Mouse (Mus musculus) kidney, postnatal 10 days (tissue): Measurements from ENCODE around the gene Bst1.

Experiments used
- DNase-seq: peaks from one replicate; pipeline ENCODE4 v3.0.0; 2021; ENCODE audit warnings: mixed read lengths

Bst1 gene

DNA sequence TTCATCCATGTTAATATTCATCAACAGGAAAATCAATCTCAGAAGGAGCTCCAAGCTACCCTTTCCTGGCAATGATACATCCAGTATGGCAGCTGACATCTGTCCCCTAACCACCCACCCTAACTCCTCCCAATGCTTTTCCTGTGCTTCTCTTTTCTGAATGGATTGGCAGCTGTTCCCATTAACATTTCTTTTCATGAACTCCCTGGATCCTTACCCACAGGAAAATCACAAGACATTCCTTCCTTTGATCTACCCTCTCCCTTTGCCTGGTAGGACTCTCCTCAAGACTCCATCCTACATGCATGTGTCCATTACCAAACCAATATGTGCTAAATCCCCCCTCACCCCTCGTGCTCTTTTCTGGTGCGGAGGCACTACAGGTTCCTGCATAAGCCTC, 4.1 kb upstream of the Bst1 start:
- DNase-seq = no peak

DNA sequence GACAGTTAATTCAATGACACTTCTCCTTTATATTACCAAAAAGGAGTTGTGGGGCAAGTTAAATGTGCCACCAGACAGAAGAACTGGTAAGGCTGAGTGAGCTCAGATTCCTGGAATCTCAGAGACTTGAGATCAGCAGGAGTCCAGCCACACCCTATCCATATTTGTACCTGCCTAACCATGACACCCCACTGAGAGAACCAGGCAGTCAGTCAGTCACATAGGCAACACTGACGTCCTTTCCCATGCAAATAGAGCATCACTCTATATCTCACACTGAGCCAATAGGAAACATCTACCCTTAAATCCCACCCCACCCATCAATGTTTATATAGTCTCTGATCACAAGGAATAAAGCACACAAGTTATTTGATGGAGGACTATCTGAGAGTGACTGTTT, 2.9 kb upstream of the Bst1 start:
- DNase-seq = no peak

DNA sequence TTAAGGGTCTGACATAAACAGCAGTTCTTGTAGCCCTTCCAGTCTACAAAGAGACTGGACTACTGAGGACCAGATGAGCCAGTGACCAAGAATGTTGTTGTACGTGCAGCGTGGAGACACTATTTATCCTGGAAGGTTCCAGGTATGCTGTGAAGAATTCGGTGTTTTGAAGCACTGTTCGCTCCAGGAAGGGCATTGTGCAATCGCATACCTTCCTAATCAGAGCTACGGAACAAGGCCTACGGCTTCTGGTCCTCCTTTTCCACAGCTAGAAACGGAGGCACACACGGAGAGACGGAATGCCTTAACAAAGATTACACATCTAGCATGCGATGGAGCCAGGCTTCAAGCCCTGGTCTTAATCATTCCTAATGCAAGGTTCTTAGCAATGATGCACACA, 2.1 kb downstream of the Bst1 start:
- no peak for DNase-seq

DNA sequence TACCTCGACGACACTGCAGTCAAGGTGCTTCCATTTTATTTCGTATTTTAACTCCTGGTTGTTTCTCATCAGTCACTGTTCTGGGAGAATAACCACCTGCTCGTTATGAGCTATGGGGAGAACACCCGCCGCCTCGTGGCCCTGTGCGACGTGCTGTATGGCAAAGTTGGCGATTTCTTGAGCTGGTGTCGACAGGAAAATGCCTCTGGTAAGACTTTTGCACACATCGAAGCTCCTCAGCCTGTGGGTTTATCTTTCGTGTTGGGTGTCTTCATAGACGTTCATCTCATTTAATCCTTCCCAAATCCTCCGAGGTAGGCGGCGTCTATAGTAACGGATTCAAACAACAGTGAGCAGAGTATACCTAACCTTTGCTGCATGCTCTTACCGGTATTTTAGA, 2.9 kb downstream of the Bst1 start, which contains the start of gene Fbxl5:
Gene Fbxl5 (minus strand): TSS at position 101 of the 400 bp plus-strand sequence.
- no peak for DNase-seq

DNA sequence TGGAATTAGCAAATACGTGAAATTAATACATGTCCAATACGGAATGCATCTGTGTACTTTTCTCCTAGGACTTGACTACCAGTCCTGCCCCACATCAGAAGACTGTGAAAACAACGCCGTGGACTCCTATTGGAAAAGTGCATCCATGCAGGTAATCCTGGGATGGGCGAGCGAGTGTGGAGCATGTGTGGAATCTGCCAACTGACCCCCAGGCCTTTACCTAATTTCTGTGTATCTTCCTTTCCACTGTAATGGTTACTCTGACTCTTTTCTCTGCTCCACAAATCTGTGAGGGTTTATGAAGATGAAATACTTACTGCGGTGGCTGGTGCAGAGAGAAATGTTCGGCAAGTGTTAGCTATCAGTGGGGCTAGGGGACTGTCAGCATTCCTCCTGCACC, 3.5 kb downstream of the Bst1 start:
- DNase-seq = no peak

DNA sequence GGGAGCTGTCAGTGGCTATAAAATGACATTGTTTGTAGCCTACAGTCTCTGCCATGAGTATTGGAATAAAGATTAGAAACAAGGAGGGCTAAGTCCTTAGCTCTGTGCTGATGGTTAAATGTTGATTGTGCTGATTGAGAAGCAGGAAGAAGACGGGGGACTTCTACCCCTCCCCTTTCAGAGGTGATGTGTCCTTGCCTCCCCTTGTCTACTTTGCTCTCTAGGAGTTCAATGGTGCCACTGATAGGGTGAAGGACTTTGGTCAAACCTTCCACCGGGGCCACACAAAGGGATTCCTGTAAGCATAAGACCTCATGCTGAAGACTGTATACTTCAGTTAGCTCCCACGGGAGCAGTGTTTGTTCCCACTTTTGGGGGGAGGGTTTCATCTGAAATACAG, 4.1 kb downstream of the Bst1 start:
- DNase-seq = no peak

DNA sequence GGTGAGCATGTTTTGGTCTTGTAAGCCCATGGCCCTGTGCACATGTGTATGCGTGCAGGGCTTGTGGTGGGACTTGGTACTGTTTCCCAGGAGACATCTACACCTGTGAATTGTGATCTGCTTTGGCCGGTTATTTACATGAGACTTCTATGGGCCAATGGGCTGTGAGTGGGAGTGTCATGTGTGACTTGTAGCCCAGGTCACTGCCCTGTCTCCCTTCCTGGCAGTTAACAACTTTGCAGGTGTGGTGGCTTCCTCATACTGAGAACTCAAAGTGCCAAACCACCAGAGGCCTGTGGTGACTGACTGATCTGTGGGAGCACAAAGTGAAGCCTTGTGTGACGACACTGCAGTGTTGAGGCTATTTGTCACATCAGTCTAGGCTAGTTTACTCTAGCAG, 5.9 kb downstream of the Bst1 start:
- no peak for DNase-seq

DNA sequence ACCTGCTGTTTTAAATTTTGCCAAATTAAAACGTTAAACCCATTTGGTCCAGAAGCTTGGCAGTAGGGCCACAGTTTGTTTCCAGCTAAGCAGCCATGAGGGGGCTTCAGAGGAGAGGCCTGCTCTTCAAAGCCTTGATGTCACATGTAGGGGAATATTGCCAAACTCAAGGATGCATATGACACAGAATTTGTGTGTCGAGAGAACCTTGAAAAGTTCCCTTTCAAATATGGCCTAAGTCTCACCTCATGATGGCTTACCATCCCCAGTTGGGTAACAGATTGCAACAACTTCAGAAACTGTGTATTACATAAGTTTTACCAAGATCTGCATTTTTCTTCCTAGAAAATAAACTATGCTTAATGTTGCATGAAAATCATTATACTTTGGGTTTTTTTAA, 8.2 kb downstream of the Bst1 start:
- no peak for DNase-seq

DNA sequence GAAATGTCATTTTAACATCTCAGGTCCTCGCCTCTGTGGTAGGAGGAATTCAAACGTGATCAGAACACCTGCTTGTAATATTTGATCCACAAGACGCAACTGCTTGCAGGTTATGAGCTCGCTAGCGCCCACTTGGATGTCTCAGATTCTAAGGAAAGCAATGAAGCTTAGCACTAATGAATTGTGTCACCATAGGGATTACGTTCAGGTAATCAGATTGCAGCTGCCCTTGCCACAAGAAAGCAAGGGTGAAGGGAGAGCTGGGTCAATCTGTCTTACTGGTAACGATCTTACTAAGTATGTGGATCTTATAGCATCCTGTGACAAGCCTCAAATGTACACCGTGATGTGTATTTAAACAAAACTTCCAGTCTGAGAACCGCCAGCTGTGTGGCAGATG, 8.7 kb downstream of the Bst1 start:
- no peak for DNase-seq

DNA sequence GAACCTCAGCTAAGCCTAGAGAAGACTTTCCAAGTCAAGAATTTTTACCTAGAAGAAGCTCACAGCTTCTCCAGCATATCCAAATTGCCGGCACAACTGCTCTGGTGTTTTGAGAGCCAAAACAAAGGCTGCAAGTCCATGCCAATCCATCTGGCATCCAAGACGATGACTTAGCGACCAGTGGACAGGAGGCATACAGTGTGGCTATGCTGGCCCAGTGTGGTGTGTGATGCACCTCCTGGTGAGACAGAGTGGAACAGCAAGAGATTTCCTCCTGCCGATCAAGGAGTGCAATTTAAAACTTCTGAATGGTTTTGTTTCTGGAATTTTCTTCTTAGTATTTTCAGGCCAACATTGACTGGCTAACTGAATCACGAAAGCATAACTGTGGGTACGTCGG, 17.9 kb downstream of the Bst1 start:
- peak; percentile 27 for DNase-seq

DNA sequence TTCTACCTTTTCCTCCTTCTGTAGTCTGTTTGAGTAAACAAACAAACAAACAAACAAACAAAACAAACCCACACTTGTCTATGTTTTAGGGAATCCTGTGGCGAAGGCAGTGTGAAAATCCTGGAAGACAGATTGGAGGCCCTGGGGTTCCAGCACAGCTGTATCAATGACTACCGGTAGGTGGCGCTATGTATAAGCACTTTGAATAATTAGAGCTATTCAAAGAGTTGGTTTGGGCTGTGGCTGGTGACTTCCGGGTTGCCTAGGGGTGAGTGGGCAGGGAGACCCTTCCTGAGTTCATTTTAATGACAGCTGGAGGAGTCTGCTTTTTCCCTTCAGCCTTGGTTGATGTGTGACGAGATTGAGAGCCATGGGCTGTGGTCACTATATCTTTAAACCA, 18.7 kb downstream of the Bst1 start:
- peak; percentile 63 for DNase-seq

DNA sequence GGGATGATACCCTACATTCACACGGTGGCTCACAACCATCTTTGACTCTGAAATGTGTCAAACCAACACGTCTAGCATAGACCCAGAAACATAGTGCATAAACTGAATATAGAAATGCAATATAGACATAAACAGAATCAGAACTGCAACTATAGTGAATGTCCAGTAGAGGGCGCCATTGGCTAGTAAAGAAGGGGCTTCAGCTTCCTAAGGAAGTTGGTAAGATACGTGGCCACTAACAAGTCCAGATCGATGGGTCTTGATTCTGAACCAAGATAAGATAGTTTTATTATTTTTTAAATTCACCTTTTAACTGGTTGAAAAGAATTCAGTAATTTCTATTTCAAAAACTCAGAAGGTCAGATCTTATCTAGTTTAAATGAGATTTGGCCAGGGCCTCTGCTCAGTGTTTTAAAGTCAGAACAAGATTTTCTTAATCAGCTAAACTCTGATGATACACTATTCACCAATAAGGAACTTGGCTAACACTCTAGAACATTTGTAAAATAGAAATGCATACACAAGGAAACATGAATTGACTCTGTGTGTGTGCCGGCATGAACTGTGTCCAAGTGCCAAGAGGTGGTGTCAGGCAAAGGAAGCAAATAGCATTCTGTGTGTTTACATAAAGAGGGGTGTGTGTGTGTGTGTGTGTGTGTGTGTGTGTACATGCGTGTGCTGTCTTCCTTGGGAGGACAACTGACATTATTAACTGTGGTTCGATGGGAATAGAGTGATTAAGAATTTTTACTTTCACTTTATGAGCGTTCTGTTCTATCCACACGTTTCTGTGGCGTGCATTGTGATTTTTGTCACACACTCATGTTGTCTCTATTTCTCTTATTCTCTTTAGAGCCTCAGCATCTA, 22.7 kb downstream of the Bst1 start:
- peak; percentile 48 for DNase-seq

DNA sequence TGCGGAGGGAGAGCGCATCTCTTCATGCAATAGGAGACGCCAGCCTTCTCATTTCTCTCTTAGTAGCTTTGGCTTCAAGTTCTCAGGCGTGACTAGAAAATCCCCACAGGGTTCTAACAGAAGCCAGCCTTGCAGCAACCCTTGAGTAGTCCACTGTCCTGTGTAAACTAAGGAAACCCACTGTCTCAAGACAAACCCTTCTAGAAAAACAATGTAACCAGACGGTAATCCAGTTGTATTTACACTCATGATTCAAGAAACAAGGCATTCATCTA, 23.3 kb downstream of the Bst1 start:
- no peak for DNase-seq

DNA sequence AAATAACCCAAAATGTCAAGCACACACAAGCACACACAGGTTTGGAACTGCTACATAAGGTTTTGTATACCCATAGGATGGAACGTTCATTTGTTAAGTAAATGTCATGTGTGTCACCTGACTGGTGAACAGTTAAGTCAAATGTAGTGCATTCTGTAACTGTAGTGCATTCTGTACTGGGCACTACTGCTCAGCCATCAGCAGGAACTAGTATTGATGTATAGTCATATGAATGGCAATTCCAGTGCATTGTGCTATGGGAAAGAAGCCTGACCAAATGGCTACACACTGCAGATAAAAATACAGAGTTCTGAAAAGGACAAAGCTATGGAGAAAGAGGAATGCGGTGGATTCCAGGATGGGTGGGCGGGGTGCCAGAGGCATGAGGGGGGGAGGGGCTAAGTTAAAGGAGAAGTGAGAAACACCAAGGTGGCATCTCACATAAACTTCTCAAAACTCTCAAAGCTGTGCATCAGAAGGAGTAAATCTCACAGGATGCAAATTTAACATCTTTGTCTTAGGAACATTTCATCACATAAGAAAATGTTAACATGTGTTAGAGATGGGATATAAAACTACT, 24.0 kb downstream of the Bst1 start:
- peak; percentile 23 for DNase-seq

DNA sequence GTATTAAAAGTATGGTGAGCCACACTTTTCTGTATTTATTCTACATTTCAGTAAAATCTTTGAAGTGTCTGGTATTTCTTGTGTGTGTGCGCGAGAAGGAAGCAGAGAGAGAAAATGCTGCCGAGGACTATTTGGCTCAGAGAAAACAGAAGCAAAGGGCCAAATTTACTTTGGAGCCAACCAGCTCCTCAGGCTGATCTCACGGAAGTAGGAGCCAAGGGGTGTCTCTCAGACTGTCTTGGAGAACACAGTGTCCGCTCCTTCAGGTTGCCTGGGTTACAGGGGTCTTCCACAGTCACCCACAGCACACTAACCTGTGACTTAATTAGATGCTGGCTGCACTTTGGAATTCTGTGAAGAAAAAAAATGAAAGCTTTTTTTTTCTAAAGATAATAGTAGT, 26.4 kb downstream of the Bst1 start:
- no peak for DNase-seq

DNA sequence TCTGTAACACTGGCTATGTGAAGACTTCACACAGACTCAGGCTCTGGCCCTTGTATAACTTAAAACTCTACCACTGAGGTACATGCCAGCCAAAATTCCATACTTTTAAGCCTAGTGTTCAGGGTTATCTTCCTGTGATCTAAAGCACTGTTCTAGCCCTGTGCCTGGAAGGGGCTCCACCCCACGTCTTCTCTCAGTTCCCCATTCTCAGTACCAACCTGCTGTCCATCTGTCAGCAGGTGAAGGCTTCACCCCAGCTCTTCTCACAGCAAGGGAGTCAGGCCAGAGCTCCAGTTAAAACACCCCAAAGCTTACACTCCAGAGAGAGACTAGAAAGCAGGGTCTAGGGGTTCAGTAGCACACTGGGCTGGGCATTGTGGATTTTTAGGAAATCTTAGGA, 27.0 kb downstream of the Bst1 start:
- no peak for DNase-seq

DNA sequence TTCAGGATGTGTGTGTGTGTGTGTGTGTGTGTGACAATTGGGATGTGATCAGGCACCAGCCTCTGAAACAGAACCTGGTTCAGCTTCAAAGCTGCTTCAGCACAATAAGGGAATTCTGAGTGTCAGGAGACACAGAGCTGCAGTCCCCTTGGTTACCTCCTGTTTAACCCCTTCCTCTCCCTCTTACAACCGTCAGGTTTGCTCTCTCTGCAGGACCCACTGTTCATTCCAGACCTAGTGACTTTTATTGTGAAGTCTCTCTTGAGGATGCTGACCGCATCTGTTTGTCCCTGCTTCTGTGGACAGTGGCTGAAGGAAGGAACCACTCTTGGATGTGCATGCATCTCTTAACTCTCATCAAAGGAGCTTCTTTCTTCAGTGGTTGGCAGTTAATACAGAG, 27.5 kb downstream of the Bst1 start:
- DNase-seq = peak; percentile 19

DNA sequence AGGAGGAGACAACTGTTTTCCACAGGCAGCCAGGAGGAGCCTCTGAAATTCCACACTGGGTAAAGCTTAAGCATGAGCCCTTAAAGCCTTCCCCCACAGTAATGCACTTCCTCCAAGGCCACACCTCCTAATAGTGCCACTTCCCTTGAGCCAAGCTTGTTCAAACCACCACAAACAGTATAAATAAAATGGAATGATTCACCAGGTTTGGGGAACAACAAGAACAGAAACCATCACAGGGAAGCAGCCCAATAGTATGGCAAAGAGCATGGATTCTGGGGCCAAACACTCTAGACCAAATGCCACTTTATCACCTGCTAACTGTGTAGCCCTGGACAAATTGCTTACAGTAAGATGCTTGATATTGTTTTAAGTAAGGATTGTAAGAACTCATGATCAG, 28.9 kb downstream of the Bst1 start:
- DNase-seq = no peak

DNA sequence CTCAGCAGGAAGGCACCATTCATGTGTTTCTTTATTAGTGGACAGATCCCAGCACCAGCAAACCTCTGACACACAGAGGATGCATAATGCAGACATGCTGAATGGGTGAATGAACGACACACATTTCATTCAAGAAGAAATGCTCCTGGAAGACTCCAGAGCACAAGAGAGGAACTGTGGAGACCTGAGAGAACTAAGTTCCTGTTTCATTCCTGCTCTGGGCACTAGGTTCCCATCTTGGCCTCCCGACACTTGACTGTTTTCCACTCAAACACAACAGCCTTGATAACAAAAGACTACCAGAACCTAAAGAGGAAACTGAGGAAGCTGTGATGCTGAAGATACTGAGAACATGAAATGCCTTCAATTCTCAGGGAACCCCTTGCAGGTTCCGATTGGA, 29.6 kb downstream of the Bst1 start:
- DNase-seq = no peak

DNA sequence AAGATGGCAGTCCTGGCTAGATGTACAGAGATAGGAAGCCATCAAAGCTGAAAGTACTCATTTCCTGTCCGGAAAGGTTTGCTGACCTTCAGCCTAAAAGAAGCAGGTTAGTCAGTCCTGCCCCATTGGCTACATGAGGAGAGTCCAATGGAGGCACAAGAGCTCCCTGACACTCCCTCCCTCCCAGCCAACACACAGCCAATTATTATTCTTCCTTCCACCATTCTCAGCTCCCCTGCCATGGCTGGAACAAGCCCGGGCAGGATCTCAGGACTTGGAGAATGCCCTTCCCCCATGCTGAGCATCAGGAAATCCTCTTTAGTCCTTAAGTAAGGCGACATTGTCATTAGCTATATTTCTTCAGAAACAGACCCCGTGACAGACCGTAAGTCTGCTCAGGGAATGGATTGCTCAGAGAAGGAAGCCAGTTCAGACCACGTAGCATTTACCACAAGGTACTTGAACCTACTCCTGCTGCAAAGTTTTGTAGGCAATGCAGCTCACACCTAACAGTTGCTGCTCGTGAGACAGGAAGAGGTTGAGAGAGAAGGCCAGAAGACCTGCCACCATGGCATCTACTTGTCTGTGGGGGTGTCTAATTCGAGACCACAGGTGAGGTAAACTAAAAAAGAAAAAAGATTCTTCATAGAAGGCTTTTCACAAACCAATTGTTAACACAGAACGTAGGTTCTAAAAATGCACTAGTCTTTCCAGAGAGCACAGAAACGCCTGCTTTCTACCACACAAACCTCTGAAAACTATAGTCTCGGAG, 34.6 kb downstream of the Bst1 start:
- peak; percentile 27 for DNase-seq

DNA sequence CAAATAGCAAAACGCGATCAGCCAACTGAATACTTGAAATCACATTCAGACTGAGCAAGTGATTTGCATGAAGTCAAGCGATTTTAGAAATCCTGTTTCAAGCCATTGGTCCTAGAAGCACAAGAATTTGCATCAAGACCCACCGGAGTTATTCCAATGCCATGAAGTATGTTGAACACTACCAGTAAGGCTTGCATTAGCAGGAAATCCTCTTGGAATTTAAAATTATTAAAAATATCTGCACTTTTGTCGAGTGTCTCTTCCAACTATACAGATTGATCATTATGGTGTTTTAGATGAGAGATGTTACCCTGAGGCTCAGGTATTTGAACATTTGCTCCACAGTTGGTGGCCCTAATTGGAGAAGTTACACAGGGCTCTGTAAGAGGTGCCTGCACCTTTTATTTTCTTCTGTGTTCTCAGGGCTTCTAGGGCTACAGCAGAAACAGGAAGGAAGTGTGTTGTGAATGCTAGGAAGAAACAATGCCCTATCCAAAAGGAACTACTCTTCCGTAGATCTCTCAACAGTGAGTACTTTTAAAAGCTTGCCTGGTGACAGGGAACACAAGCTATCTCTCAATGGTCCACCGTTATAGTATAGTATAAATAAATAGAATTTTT, 35.3 kb downstream of the Bst1 start:
- no peak for DNase-seq

DNA sequence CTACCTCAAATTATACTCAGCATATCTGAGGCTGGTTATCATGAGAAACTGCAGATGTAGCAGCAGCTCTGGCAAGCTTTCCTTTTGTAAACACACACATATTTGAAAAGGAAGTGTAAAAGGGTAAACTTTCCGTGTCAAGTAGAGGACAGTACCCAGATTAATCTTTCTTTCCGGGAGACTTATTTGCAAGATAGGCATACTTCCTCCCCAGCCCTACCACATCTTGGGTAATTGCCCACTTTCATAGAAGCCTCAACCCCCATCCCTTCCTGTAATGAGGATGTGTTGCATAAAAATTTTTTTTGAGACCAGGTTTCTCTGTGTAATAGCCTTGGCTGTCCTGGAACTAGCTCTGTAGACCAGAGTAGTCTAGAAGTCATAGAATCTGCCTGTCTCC, 37.1 kb downstream of the Bst1 start:
- DNase-seq = peak; percentile 14

DNA sequence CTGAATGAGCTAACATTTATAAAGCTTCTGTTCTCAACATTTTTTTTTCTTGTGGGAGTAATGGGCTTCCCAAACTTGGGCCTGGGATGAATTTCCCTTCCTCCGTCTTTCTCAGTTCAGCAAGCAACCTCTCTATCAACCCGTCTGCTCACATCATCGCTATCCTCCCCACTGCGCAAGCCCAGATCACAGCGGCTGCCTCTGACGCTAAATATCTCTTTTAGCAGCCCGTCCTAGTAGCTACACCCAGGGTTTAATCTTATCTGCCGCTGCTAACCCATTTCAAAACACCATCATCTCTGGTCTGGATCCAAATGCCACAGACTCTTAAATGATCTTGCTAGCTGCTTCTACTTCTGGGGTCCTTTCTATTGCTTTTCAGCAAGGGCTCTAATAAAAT, 41.0 kb downstream of the Bst1 start:
- DNase-seq = no peak

DNA sequence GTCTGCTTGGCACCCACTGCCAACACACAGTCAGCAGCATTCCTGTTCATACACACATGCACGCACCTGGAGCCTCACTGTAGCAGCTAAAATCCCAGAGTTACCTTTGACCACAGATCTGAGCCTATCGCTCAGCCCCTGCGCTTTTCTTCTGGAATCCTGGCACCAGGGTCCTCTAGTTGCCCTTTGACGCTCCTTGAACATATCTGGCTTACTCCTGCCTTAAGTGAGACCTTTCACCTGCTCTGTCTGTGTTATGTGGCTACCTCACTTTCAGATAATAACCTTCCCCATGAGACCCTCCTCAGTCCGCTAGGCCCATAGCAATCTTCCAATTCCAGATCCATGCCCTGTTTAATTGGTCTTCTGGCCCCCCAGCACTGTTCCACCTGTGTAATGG, 41.4 kb downstream of the Bst1 start:
- DNase-seq = no peak
